Comparison of ENCODE assay signal across 8 mouse cellular contexts in the genomic region with DNA sequence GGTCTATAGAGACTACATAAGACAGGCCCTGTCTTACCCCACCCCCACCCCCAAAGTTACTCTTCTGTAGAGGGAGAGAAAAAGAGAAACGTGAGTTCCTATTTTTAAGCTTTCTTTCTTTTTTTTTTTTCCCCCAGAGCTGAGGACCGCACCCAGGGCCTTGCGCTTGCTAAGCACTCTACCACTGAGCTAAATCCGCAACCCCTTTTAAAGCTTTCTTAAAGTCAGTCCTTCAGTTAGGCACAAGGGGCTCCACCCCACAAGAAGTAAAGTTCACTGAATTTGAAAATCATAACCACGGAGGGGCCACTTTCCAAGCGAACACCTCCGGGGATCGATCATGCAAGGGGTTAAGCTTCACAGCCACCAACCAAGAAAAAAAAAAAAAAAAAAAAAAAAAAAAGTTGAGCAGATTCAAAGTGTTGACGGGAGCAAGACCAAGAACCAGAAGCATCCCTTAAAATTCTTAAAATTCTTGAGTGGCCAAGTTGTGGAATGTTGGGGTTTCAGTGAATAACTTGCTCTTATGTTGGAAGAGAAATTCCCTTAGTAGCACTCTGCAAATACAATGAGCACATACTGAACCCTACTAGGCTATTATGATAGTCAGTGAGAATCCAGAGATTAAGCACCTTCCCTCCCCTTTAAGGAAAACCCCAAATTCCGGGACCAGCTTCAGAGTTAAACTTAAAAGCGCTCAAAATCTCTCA. TPM values are rescaled to one million over a fixed set of nuclear protein-coding genes. Genes with fewer than 3 reads are reported as not detected.
DNase-seq lines count a peak whose midpoint lies in the region; ATAC-seq and TF ChIP-seq lines count a peak whose summit lies in the region.

No protein-coding gene starts in this region.

- peak overlapping the region; percentile 59 for H3K4me3 ChIP-seq in heart, adult 2 months
- H3K4me3 ChIP-seq in ES-Bruce4 (ENCODE audit: low read depth, low read length) = peak overlapping the region; percentile 68
- H3K4me3 ChIP-seq in heart, embryonic 15.5 days = peak overlapping the region; percentile 67
- H3K4me3 ChIP-seq in liver, postnatal 0 days (ENCODE audit: low read depth, low read length) = peak overlapping the region; percentile 84

- no peak for TF ChIP-seq POLR2A in heart, adult 2 months (IDR thresholded peaks at IDR 0.05; ENCODE audit: insufficient read depth, low read depth, low read length)
- TF ChIP-seq POLR2A in ES-Bruce4 (IDR thresholded peaks at IDR 0.05; ENCODE audit: insufficient read depth, low read length) = no peak

- H3K27me3 ChIP-seq in heart, adult 2 months (ENCODE audit: control insufficient read depth, insufficient read depth, low read length) = no peaks in the 10 kb centered on the region
- H3K27me3 ChIP-seq in ES-Bruce4 (ENCODE audit: control insufficient read depth, insufficient read depth, low read length, poor library complexity, severe bottlenecking) = no peaks in the 10 kb centered on the region
- no peaks in the 10 kb centered on the region for H3K27me3 ChIP-seq in heart, embryonic 15.5 days
- no peaks in the 10 kb centered on the region for H3K27me3 ChIP-seq in liver, postnatal 0 days (ENCODE audit: insufficient read depth, low read length)

- TF ChIP-seq EP300 in heart, adult 2 months (IDR thresholded peaks at IDR 0.05; ENCODE audit: insufficient read depth, low read depth, low read length) = no peak
- no peak for TF ChIP-seq EP300 in ES-Bruce4 (IDR thresholded peaks at IDR 0.05; ENCODE audit: insufficient read depth, low read depth, low read length)
- TF ChIP-seq EP300 in liver, postnatal 0 days (IDR thresholded peaks at IDR 0.05; ENCODE audit: low read depth) = no peak

- H3K27ac ChIP-seq in heart, adult 2 months = peak overlapping the region; percentile 93
- H3K27ac ChIP-seq in ES-Bruce4 (ENCODE audit: insufficient read depth, low read length) = no peak overlapping the region
- H3K27ac ChIP-seq in heart, embryonic 15.5 days = peak overlapping the region; percentile 76
- H3K27ac ChIP-seq in liver, postnatal 0 days (ENCODE audit: low read depth) = peak overlapping the region; percentile 92

- H3K79me2 ChIP-seq in heart, adult 2 months (replicated peaks; ENCODE audit: control insufficient read depth, insufficient read depth, low read length) = no peaks in the 10 kb centered on the region

- intact Hi-C loops in heart, adult 2 months (cut with DNase I) = no loop called here
- intact Hi-C loops in heart, postnatal 25 days (cut with DNase I) = loop anchor here (2.0 kb wide), 1 partner anchor 67 kb away; no protein-coding TSS in a partner anchor

- peaks cover 5% of the 10 kb centered on the region for H3K36me3 ChIP-seq in heart, adult 2 months (ENCODE audit: control insufficient read depth, insufficient read depth, low read length)
- H3K36me3 ChIP-seq in ES-Bruce4 (ENCODE audit: control insufficient read depth, insufficient read depth, low read length, poor library complexity, severe bottlenecking) = no peaks in the 10 kb centered on the region
- no peaks in the 10 kb centered on the region for H3K36me3 ChIP-seq in heart, embryonic 15.5 days
- 0 out of 2 replicates have a peak, but pooled peaks cover 5% of the 10 kb centered on the region for H3K36me3 ChIP-seq in liver, postnatal 0 days (replicated peaks; ENCODE audit: insufficient read depth, low read length)

- DNase-seq in heart, adult 2 months = no peak
- DNase-seq in heart, postnatal 25 days (ENCODE audit: low spot score) = no peak
- DNase-seq in liver, postnatal 0 days = no peak
- no peak for DNase-seq in cerebellum, postnatal 36 days
- DNase-seq in gastrocnemius, postnatal 25 days = no peak
- DNase-seq in urinary bladder, postnatal 4 days (ENCODE audit: low spot score in 2 of 2) = no peak

- peak overlapping the region; percentile 78 for H3K9ac ChIP-seq in heart, adult 2 months (ENCODE audit: low read depth, low read length)
- H3K9ac ChIP-seq in ES-Bruce4 (ENCODE audit: low read depth, poor library complexity, severe bottlenecking) = peak overlapping the region; percentile 48
- peak overlapping the region; percentile 72 for H3K9ac ChIP-seq in heart, embryonic 15.5 days
- peak overlapping the region; percentile 88 for H3K9ac ChIP-seq in liver, postnatal 0 days (replicated peaks)

- ATAC-seq in heart, embryonic 15.5 days (replicated peaks; ENCODE audit: insufficient number of reproducible peaks, insufficient read depth, low FRiP score, low read depth) = no peak
- no peak for ATAC-seq in liver, postnatal 0 days

- H3K4me1 ChIP-seq in heart, adult 2 months (ENCODE audit: control insufficient read depth, insufficient read depth, low read length) = peaks cover 8% of the 10 kb centered on the region
- no peaks in the 10 kb centered on the region for H3K4me1 ChIP-seq in ES-Bruce4 (ENCODE audit: control insufficient read depth, insufficient read depth, low read length)
- peaks cover 14% of the 10 kb centered on the region for H3K4me1 ChIP-seq in heart, embryonic 15.5 days (replicated peaks)
- H3K4me1 ChIP-seq in liver, postnatal 0 days (ENCODE audit: insufficient read depth) = peaks cover 27% of the 10 kb centered on the region

- TF ChIP-seq CTCF in heart, adult 2 months (IDR thresholded peaks at IDR 0.05) = no peak
- no peak for TF ChIP-seq CTCF in ES-Bruce4 (IDR thresholded peaks at IDR 0.05; ENCODE audit: low read depth, low read length)
- no peak for TF ChIP-seq CTCF in liver, postnatal 0 days (IDR thresholded peaks at IDR 0.05; ENCODE audit: low read depth)

- peak overlapping the region; percentile 95 for H3K4me2 ChIP-seq in heart, embryonic 15.5 days
- H3K4me2 ChIP-seq in liver, postnatal 0 days (ENCODE audit: low read depth, low read length) = peak overlapping the region; percentile 78

- H3K9me3 ChIP-seq in ES-Bruce4 (replicated peaks; ENCODE audit: control insufficient read depth, insufficient read depth, low read length, poor library complexity, severe bottlenecking) = no peaks in the 10 kb centered on the region
- H3K9me3 ChIP-seq in heart, embryonic 15.5 days (replicated peaks) = no peaks in the 10 kb centered on the region
- no peaks in the 10 kb centered on the region for H3K9me3 ChIP-seq in liver, postnatal 0 days (ENCODE audit: low read length)

- 26% methylated on average over 11 of the region's 11 CpGs for WGBS in heart, adult 2 months
- 17% methylated on average over 11 of the region's 11 CpGs for WGBS in heart, embryonic 15.5 days
- WGBS in liver, postnatal 0 days (ENCODE audit: insufficient replicate concordance) = 10% methylated on average over 11 of the region's 11 CpGs

RNA-seq across cellular contexts. Expression of a gene that starts 1.1 kb away (rescaled TPM):
- 10 to 100 TPM; 22.7 to 23.8 TPM for total RNA-seq in heart, adult 2 months (2021)
- polyA plus RNA-seq in heart, adult 2 months (2012; rRNA removed) = 19.8 and 22.7 TPM in 2 replicates
- total RNA-seq in heart, postnatal 25 days (2021) = 10 to 100 TPM; 21.6 to 22.4 TPM
- polyA plus RNA-seq in ES-Bruce4 (2011; ENCODE audit: insufficient read depth, insufficient read length, low read depth, missing spikeins) = 77.6 and 82.5 TPM in 2 replicates
- polyA plus RNA-seq in heart, embryonic 15.5 days (2015; fragmentation: Nextera tagmentation; extraction: Ambion mirVana) = 14.2 and 16.2 TPM in 2 replicates
- 16.5 and 17.3 TPM in 2 replicates for polyA plus RNA-seq in liver, postnatal 0 days (2015; fragmentation: Nextera tagmentation; extraction: Ambion mirVana)
- total RNA-seq in gastrocnemius, postnatal 25 days (2021) = 10 to 100 TPM; 12.0 to 14.5 TPM

RNA-seq across cellular contexts. Expression of a gene that starts 47.1 kb away (rescaled TPM):
- not detected for total RNA-seq in heart, adult 2 months (2021)
- polyA plus RNA-seq in heart, adult 2 months (2012; rRNA removed) = not detected in 2 replicates
- total RNA-seq in heart, postnatal 25 days (2021) = not detected
- polyA plus RNA-seq in ES-Bruce4 (2011; ENCODE audit: insufficient read depth, insufficient read length, low read depth, missing spikeins) = not detected in 2 replicates
- polyA plus RNA-seq in heart, embryonic 15.5 days (2015; fragmentation: Nextera tagmentation; extraction: Ambion mirVana) = not detected in 2 replicates
- not detected in 2 replicates for polyA plus RNA-seq in liver, postnatal 0 days (2015; fragmentation: Nextera tagmentation; extraction: Ambion mirVana)
- total RNA-seq in gastrocnemius, postnatal 25 days (2021) = not detected

RNA-seq across cellular contexts. Expression of a gene that starts 54.9 kb away (rescaled TPM):
- 10 to 100 TPM; 10.0 to 11.7 TPM for total RNA-seq in heart, adult 2 months (2021)
- polyA plus RNA-seq in heart, adult 2 months (2012; rRNA removed) = 4.8 and 6.6 TPM in 2 replicates
- 10 to 100 TPM; 11.9 to 14.1 TPM for total RNA-seq in heart, postnatal 25 days (2021)
- polyA plus RNA-seq in ES-Bruce4 (2011; ENCODE audit: insufficient read depth, insufficient read length, low read depth, missing spikeins) = 9.8 and 11.5 TPM in 2 replicates
- 1.7 and 2.7 TPM in 2 replicates for polyA plus RNA-seq in heart, embryonic 15.5 days (2015; fragmentation: Nextera tagmentation; extraction: Ambion mirVana)
- 0.65 and 1.0 TPM in 2 replicates for polyA plus RNA-seq in liver, postnatal 0 days (2015; fragmentation: Nextera tagmentation; extraction: Ambion mirVana)
- total RNA-seq in gastrocnemius, postnatal 25 days (2021) = 1 to 10 TPM; 4.5 to 5.0 TPM
